Mouse (Mus musculus) cerebellum, adult 9-10 months (tissue): Measurements from ENCODE around the gene Rnf166.
A peak's percentile ranks its signal among the peaks of the same experiment; 100 is the strongest.

Experiments
- DNase-seq: peaks from one replicate; pipeline ENCODE4 v3.0.0; 2022

Gene Rnf166

DNA sequence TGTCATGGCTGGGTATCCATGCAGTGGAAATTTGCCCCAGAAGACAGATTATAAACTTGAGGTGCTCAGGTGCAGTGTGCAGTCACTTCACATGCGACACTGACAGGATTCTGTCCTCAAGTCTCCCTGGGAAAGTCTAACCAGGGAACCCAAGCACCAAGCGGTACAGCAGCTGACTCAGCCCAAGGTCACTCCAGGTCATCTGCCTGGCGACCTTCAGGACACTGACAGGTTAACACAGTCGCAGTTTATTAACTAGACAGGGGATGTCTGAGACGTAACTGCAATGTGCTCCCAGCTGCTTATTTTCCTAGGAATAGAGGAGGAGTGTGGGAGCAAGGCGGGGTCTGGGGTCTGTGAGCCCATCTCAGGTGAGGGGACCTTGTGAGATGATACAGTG, 6.5 kb downstream of the Rnf166 start:
- DNase-seq: no peak

- no peak for DNase-seq
Measured at GRCm38 (mm10) chr8:122467816-122468215, 8.0 kb downstream of the Rnf166 start.

GRCm38 (mm10) chr8:122464985-122465384, 10.9 kb downstream of the Rnf166 start:
- no peak for DNase-seq

- DNase-seq: no peak
Measured at GRCm38 (mm10) chr8:122463651-122464640, 11.9 kb downstream of the Rnf166 start.

GRCm38 (mm10) chr8:122462510-122462909, 13.4 kb downstream of the Rnf166 start:
- DNase-seq: no peak

GRCm38 (mm10) chr8:122461473-122462148, 14.3 kb downstream of the Rnf166 start:
- no peak for DNase-seq

DNA sequence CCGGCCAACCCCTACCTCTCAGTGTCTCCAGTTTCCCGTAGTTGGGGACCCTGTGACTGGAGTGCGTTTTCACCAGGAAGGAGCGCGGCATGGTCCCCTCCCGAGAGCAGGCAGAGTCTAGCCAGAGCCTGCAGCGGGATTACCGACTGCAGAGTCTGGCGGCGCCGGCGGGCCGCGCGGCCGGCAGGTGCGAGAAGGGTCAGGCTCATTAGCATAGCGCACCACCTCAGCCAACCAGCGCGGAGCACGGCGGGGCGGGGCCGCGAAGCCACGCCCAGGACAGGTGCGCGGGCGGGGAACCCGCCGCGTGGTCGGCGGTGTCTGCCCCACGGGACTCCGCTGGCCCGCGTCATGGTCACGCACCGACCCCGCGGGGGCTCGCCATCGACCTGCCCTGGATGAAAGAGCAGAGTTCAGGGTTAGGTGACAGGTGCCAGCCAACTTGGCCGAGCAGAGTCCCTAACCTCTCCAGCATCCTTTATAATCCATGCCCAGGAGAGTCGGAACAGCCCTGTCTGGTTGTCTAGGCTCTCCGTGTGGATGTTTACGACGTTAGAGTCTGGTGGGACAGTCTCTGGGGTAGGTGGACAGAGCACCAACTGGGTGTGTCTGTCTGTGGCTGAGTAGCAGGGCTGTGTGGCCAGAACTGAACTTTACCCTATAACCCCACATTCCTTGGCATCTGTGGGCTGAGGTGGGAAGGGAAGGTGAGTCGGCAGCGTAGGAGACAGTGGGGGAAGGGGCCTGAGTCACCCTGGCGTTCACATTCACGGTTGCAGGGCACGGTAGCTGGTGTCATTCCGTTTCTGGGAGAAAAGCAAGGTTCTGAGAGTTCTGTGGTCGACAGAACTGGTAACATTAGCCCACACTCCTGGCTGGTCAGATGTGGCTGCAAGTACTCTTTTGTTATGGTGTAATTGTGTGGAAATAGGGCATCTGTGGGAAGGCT, 15.1 kb downstream of the Rnf166 start, which contains the start of gene Snai3:
TSS of gene Snai3 (minus strand) at position 210 of the 949 bp plus-strand sequence.
- peak; percentile 71 for DNase-seq

GRCm38 (mm10) chr8:122459990-122460389, 15.9 kb downstream of the Rnf166 start:
- no peak for DNase-seq

- DNase-seq: no peak
Measured at GRCm38 (mm10) chr8:122459218-122459900, 16.5 kb downstream of the Rnf166 start.

DNA sequence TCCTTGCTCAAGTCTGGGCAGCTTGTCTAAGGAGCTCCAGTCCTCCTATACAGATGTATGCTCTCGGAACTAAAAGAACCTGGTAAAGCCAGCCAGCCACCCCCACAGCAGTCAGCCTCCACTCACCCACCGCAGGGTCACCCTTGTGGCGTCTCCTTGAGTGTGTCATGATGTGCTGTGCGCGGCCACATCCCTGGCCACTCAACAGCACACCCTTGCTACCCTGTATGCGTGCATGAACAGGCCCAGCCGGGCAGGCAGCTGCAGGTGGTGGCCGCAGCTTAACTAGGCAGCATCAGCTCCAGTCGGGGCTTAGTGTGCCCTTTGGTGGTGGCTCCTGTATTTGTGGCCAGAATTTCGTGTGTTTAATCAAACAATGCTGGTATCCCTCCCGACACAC, 18.7 kb downstream of the Rnf166 start:
- DNase-seq: no peak

DNA sequence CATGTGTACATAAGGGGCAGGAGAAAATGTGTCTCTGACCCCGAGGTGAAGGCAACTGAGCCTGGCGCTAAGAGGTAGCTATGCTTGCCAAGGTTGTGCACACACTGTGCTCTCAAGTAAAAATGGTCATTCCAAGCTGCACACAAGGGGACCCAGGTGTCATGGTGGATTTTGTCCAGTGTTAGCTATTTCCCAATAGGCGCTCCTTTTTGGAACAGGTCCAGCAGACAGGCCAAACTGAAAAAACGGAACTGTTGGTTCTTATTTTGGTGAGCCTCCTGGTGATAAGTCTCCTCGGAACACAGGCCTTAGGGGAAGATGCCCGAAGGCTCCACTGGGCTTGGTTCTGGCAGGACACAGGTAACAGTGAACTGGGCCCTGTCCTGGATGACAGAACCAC, 21.5 kb downstream of the Rnf166 start:
- DNase-seq: no peak

DNA sequence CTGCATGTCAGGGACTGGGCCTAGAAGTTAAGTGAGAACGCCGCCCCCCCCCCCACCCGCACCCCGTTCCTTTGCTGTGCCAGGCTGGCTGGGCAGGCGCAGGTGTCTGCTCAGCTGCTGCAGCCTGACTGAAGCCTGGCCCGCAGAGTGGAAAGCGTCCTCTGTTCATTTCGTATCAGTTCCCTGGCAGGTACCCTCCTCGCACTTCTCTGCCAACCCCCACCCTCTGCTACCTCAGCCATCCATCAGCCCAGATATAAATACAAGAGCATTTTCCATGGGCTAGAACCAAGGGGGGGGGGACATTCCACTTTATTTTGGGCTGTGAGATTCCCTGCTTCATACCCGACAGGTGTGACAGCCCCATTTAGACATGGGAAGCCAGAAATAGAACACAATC, 23.7 kb downstream of the Rnf166 start:
- no peak for DNase-seq

GRCm38 (mm10) chr8:122451161-122451703, 24.6 kb downstream of the Rnf166 start:
- DNase-seq: no peak

GRCm38 (mm10) chr8:122445203-122445602, 30.7 kb downstream of the Rnf166 start:
- DNase-seq: no peak

DNA sequence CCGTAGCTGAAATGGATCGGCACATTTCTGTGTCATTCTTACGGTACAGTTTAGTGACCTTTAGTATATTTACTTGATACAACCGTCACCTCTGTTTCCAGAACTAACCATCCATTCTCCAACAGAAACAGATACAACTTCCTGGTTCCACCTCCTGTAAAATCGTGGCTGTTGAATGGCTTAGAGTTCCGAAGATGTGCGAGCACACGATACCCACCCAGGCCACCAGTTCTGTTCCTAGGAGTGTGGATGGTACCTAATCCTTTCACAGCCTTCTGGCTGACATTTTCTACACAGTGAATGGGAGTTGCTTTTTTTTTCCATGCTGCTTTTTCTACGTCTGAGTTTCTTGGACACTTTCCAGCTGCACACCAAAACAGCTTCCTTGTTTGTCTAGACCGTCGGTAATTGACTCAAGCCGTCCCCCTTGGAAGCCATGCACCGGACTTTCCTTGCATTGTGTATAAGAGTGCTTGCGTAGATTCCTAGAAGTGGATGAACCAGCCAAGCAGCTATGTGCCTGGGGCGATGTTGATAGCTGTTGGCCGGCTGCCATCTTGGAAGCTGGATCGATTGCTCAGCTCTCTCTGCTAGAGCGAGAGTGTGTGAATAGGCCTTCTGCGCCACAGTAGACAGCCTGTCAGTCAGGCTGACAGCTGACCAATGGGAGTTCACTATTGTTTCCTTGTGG, 31.7 kb downstream of the Rnf166 start:
- peak; percentile 84 for DNase-seq

GRCm38 (mm10) chr8:122443262-122444006, 32.4 kb downstream of the Rnf166 start, which contains the start of gene Mvd:
Gene Mvd (minus strand): TSS chr8:122443422.
- peak; percentile 100 for DNase-seq

GRCm38 (mm10) chr8:122442781-122443180, 33.1 kb downstream of the Rnf166 start:
- no peak for DNase-seq

- DNase-seq: no peak
Measured at GRCm38 (mm10) chr8:122442356-122442755, 33.5 kb downstream of the Rnf166 start.

GRCm38 (mm10) chr8:122441326-122441725, 34.5 kb downstream of the Rnf166 start:
- peak; percentile 48 for DNase-seq

DNA sequence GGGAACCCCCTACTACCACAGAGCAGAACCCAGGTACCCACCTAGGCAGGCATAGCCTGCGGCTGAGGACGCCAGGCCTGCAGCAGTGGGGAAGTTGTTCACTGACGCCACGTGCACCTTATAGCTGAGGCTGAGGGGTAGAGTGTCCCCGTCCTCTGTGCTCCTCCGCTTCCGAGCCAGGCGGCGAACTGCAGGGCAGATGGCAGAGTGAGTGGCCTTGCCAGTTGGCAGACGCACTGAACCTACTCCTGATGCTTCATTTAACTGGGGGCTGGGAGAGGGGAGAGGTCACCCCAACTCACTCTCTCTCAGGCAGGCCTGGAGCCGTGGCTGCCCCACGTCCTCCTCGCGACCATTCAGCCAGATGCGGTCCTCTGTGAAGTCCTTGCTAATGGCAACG, 36.5 kb downstream of the Rnf166 start:
- peak; percentile 87 for DNase-seq
